Mouse (Mus musculus) cerebellum, postnatal 25 days (tissue): Measurements from ENCODE around the gene Ppp4r3a.

Source experiments
- DNase-seq, 2 experiments: peaks; one replicate each; pipeline ENCODE4 v3.0.0; 2021; ENCODE audit warnings: mixed read lengths in 2 of 2

Gene Ppp4r3a

DNA sequence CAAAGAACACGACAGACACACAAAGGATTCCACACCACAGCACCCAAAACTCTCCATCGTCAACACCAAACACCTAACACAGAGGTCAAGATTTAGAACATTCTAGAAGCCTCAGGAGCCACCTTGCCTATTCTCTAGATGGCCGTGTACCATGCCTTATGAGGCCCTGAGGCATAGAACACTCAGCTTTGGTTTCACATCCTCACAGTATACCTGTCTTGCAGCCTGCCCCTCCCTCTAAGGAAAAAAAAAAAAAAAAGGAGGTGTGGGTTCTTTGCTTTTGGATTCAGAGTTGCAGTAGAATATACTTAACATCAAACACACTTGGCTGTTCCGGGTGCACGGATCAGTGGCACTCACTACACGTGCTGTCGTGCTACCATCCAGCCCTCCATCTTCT lies 72.5 kb downstream of the Ppp4r3a start:
- DNase-seq: no peak

DNA sequence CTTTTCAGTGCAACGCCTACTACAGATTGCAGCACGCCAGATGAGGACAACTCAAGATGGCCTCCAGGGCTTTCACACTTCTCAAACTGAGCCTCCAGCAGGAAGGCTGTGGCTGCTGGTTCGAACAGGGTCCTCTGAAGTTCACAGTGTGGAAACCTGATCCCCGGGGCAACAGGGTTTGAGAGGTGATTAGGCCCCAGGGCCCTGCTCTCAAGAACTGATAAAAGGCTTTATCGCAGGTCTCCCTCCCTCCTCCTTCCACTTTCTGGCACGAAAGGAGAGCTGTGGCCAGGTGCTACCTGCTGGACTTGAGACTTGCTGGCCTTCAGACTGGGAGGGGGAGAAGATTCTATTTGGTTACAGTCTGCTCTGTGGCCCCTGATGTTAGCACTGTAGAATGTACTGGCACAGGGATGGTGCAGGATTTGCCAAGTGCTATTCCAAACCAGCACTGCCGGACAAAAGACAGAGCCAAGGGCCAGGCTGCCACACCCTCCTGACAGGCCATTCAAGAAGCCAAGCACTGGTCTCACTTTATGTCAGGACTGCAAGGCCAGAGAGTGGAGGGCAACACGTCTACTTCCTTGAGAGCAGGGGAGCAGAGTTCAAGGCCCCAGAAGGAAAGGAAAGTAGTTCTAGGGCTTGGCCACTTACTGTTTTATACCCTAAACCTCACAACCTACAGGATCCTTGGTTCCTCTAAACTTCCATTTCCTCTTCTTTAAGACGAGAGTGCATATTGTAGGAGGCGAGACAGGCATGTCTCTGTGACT lies 73.2 kb downstream of the Ppp4r3a start:
- DNase-seq: no peak

DNA sequence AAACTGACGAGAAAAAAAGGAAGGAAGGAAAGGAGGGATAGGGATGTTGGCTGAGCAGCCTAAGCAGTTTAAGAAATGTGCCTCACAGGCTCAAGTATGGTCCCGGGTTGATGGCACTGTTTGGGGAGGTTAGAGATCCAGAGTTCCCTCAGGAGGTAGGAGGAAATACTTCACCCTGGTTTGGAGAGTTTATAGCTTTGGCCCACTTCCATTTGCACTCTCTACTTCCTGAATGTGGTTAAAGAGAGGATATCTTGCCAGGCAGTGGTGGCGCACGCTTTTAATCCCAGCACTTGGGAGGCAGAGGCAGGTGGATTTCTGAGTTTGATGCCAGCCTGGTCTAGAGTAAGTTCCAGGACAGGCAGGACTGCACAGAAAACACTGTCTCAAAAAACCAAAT lies 74.3 kb downstream of the Ppp4r3a start:
- DNase-seq: no peak

DNA sequence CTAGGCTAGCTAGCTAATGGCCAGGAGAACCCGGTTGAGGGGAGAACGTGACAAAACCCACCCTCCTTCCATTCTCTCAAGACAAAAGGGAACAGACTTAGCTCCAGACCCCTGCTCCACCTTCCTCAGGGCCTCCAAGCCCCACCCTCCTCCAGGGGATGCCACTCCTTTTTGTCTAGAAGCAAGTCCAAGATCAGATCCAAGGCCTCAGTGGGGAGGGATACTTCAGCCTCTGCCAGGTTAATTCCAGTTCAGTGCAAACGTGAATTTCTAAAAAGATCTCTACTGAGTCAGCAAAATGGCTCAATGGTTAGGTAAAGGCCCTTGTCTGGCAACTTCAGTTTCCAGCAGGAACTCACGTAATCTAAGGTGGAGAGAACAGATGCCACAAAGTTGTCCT lies 74.9 kb downstream of the Ppp4r3a start:
- no peak for DNase-seq

DNA sequence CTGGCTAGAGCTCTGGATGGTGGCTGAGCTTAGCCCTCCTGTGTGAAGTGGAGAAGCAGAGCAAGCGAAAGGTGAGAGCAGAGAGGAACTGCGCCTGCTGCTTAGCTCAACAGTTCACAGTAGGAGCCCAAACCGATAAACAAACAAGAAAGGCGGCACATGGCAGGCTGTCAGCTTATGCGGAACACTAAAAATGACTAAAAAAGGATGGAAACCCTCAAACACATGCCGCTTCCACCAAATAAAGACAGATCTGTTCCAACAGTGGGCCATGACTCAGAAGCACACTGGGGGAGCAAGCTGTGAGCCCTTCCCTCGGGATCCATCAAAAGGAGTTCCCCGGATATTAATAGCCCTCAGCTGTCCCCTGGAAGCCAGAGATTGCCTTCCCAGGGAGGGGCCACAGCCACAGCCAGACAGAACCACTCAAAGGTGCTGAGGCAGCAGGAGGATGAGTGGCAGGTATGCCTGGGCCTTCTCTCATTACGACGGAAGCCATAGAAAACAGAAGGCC lies 75.5 kb downstream of the Ppp4r3a start:
- peak; percentile 52 to 58 for DNase-seq

DNA sequence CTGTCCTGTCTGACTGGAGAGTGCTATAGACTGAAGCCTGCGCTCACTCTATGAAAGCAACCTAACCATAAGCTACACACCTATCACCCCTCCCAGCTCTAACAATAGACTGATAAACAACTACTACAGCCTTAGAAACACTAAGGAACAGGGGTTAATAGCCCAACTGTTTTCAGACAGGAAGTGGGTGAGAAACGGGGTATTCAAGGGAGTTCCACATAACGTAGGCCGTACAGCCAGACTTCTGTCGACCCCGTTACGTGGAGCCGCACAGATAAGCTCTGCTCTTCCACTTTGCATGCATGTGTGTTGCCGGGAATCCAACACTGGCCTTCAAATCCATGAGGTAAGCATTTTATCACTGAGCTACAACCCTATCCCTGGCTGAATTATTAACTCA lies 76.1 kb downstream of the Ppp4r3a start:
- DNase-seq: no peak

DNA sequence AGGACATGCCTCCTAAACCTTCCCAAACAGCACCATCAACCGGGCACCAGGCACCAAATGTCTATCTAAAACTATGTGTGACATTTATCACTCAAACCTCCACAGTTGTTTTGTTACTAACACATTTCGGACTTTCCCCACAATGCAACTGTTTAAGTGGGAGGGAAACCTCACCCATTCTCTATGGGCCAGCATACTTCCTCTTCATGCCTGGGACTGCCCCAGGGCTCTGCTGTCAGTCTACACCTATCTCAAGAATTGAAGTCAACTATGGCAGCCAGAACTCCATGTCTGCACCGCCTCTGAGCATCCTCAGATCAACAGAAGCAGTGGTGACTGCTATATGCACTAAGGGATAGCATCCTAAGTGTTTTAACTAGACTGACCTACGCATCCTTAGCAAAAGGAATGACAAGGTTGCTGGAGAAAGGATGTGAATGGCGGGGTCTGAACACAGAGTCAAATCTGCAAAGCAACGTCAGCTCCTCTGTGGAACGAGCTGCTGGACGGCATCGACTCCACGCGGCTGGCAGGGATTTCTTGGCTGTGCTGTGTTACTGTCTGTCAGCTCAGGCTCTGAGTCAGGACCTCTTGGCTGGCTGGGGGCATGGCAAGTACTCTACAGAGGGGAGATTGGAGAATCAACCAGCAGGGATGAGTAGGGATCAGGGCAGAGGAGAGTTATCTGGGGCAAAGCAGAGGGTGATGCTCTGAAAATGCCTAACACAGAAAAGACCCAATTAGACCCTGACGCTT lies 77.7 kb downstream of the Ppp4r3a start:
- DNase-seq: peak in 1 of 2 experiments; percentile 53

DNA sequence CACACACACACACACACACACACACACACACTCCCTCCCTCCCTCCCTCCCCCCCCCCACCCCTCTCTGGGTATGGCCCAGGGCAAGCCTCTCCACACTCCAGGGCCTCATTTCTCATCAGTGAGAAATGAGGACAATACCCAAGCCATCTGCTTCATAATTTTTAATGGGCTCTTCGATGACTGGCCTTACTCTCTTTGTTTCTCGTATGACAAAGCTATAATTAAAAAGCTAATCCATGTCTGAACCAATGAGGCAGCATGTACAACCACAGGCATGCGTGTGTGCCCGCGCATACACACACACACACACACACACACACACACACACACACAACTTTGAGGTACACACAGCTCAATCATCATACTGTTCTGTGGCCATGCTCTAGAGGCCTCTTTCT lies 78.5 kb downstream of the Ppp4r3a start:
- no peak for DNase-seq

DNA sequence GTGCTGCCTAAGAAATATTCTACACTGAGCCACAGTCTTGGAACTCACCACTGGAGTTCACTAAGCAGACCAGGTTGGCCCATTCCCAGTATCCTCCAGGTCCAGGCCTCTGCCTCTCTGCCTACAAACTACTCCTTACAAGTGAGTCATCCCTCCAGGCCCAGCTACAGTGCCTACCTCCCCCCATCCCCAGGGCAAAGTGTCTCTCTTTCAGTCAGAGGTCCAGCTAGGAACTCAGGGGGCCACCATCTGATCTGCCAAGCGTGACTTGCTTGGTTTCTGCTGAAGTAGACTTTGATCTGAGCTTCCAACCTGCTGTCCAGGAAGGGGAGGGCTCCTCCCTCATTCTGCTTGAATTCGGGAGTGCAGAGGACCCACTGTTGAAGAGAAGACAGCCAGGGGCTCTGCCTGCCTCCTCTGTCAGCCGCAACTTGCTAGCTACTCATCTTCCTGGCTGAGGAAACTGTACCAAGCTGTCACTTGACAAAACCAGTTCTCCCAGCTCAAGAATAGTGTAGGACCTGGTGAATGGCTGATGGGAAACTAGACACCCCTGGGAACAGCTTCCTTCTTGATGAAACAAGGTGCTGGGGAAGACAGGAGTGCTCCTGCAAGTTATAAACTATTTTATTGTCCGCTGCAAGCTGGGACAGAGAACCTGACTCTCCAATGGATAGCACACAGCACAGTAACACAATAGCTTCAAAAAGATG lies 80.5 kb downstream of the Ppp4r3a start:
- no peak for DNase-seq

DNA sequence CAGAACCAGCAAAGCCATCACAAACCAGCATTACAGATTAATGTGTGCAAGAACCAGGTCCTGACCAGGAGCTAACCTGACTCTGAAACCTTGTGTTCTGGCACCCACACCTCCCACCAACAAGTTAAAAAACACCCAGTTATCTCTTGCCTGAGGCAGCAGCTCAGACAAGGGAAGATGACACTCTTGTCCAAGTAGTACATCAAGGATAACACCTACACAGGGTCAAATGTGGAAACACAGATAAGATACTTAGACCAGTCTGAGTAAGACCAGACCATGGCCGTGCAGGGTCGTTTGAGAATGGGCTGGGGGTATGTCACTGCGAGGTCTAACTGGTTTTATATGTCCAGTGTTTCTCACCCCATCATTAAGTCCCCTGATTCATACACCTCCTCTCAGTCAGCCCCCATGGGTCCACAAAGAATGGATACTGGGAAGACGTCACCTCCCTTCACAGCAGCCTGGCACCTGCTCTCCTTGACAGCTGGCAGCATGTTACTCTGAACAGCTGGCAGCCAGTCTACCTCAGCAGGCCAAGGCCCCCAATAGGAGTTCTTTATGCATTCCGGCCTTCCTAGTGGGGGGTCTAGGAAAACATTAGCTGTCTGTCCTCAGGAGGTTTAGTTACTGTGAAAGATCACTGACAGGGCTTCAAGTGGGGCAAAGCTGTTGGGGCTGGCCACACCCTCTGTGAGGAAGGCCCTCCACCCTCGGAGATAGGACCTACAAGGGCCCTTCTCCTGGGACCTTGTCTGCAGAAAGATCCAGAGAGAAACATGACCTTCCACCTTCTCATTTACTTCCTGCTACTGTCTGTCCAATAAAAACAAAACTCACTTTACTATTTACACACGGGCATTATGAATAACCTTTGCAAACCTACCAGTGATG lies 84.2 kb downstream of the Ppp4r3a start:
- DNase-seq: no peak

DNA sequence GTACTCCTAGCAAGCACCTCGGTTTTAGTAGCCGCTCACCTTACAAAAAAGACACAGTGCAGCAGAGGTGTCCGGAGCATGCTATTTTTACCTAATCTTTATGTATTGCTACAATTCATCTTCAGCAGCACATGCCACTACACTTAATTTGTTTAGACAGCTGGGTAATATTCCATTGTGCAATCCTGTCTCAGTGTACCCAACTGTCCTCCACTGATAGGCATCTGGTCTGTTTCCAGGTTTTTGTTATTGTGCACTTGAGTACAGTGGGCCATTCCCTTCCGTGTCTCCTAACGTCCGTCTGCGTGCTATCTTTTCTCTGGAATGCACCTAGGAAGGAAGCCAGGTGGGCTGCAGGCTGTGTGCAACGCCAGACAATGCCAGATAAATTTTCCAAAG lies 84.9 kb downstream of the Ppp4r3a start:
- DNase-seq: no peak

DNA sequence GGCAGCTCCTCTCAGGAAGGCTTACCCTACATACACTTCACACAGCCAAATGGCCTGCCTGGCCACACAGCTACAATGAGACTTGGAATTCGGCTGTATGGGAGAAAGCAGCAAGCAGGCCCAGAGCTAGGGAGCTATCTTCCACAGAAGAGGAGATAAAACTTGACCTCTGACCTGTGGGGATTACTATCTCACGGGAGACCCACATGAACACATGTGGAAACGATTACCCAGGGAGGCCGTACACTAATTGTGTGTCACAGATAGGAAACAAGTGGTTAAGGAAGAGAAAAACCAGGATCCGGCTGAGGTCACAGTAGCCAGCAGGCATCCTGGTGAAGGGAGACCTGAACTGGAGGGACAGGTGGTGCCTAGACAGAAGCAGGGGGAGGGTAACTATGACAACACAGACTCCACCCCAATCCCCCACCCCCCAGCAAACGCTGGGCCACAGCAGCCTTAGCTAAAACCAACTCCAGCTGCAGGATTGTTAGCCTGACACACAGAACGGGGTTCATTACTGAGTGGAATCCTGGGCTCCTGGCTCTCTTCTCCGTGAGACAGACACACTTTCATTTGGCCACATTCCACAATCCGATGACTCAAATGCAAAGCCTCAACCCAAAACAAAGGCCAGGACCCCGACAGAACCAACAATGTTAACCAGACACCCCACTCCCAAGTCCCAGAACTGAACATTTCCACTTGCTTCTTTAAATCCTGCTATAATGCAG lies 85.5 kb downstream of the Ppp4r3a start:
- no peak for DNase-seq

DNA sequence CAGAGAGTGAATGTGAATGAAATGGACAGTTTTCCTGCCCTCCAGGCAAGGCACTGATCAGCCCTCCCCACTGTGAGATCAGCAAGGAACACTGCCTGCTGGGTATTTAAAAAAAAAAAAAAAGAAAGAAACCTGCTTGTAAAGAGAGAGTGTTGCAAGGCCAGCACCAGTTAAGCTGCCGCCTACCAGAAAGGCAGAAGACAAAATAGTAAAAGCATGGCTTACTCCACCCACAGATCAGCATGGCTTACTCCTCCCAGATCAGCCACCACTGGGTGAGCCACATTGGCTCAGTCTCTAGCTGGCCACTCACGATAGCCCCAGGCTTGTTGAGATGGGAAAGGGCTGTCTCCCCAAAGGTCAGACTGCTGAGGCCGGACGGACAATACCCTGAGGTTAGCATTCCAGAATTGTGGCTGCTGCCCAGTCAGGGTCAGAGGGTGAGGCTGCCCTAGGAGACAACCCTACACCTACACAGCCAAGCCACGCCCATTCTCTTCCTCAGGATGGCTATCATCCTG lies 87.1 kb downstream of the Ppp4r3a start:
- DNase-seq: no peak

DNA sequence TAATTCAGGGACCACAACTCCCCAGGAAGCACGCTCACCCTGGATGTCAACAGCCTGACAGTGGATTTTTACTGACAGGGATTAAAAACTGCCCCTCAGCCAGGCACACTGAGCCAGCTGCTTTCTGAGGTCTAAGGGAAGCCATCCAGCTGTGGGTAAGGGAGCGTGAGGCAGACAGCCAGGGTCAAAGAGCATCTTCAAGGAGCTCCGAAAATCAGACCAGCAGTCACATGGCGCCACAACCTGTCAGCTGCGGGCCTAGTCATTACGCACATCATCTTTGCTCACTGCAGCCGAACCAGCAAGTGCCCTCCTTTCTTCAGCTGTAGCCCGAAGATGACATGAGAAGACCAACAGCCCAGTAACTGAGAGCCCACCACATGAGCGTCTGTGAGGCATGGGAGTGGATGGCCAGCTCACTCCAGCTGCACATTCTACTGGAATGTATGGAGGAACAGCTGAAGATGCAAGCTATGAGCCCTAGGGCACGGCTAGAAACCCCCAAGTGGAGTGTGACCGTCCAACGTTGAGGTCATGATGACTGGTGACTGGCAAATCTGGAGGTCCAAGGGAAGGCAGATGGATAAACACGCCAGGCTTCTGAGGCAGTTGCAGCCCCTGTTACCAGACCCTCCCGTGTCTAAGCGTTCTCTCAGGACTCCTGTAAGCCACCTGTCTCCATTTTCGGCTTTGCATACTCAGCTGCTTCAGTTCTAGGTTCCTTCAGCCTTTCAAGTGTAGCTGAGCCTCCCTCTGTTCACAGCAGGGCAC lies 87.7 kb downstream of the Ppp4r3a start:
- DNase-seq: no peak

DNA sequence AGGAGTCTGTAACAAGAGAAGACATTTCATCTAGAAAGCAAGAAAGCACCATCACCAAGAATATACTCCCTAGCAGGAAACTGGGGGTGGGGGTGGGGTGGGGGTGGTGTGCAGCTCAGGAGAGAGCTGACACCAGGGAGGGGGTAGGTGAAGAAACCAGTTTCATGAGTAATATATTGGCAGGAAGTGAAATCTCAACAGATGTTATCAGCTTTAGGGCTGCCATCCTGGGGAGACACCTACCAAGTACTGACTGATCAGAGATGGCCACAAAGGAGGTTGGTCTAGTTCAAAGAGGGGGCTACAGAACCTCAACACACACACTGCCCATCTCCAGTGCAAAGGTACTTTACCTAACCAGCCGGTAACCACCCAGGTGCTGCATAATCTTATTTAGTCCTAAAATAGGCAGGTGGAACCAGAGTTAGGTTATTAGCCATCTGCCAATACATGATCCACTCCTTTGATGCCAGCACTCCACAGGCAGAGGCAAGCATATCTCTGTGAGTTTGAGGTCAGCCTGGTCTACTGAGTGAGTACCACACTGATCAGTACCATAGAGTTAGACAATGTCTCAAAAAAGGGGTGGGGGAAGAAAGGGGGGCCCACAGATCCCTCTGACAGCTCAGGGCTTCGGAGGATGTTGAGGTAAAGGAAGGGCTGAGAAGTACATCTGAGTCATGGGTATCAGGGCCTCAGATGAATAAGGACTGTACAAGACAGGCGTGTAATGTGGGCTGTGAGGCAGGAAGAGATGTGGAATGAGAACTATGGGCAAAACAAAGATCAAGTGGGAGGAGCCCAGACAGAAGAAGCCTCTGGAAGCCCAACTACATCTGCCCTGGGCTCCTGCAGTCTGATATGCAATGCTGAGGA lies 89.1 kb downstream of the Ppp4r3a start:
- DNase-seq: no peak

DNA sequence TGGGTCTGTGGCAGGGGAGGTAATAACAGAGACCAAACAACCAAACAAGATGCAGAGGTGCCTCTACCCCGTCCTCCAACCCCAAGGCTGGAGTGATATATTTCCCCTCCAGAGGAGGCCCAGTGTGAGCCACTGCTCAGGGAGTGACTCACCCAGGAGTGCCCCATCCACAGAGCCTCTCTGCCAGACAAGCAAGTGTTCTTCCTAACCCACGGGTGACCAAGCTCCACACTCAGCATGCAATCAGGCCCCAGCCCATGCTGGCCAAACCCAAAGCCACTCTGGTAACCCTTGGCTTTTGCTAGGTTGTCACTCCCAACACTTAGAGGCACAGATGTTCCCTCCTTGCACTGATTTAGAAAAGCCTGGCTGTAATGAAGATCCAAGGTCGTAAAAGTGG lies 90.4 kb downstream of the Ppp4r3a start:
- no peak for DNase-seq

DNA sequence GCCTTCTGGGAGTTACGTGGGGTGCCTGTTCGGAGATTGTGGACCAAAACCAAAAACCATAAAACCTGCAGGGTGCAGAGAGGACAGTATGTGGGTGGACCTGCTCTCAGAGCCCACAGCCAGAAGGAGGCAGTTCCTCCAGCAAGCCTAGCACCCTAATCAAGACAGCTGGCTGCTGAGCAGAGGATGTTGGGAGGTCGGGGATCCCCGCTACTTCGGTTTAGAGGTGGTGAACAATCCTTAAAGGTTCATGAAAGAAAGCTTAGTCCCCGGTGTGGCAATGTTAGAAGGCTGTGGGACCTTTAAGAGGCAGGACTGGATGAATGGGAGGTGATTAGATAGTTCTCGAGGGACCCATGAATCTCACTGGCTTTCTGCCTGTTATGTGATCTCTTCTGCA lies 91.0 kb downstream of the Ppp4r3a start:
- no peak for DNase-seq

DNA sequence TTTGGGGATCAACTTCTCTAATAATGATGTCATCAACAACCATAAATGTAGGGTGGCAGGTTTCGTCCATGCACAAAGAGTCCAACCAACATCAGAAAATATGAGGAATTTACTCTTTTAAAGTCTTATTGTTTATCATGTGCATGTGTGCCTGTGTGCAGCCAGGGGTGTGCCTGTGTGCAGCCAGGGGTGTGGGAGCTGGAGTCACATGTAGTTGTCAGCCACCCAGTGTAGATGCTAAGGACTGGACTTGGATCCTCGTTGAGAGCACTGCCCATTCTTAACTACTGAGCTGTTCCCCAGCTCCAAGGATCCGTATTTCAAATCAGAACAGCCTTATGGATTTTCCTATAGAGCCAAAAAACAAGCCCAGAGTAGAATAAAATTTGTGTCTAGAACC lies 92.4 kb downstream of the Ppp4r3a start:
- DNase-seq: no peak

DNA sequence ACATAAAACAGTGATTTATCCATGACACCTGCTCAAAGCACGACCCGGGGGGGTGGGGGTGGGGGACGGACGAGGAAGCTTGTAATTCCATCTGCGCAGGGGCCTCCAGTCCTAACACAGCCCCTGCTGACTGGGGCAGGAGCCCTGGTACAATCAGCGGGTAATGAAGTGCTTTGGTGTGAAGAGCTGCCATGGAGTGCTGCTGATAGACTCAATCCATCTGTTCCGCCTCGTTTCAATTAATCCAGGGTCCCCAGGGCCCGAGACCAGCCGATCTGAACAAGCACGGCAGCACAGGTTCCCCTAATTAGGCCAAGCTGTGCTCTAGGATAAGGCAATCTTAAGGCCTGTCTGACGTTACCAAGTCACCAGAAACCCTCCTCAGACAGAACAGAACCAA lies 93.2 kb downstream of the Ppp4r3a start:
- no peak for DNase-seq
